Mouse (Mus musculus) Muller cell, postnatal 12 days (primary cell): ENCODE results near the gene Foxp1.

ENCODE experiments used
- DNase-seq: peaks from one replicate; pipeline ENCODE4 v3.0.0-alpha.2; 2015; ENCODE audit errors: inconsistent ontology term

The Foxp1 gene

DNA sequence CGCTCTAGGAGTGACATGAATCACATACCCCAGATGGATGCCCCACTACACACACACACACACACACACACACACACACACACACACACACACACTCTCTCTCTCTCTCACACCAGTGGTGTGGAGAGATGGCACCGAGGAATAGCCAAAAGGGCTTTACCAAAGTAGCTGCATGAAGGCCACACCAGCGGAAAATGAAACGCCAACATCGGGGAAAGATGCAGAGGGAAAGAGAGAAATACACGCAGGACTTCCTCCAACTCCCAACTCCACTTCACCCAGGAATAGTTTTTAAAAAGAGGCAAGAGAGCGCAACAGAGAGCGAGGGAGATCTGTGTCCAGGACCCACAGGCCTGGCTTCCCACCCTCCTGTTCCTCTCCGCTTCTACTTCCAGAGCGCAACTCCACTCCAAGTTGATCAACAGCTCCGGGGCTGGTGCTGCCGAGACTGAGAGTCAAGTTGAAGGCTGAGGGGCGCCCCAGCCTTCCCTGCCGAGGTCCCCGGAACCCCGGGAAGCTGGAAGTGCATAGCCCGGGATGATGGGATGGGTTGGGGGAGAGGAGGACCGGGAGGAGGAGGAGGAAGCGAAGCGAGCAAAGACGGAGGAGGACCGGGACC lies 494.9 kb downstream of the Foxp1 start:
- DNase-seq: no peak

DNA sequence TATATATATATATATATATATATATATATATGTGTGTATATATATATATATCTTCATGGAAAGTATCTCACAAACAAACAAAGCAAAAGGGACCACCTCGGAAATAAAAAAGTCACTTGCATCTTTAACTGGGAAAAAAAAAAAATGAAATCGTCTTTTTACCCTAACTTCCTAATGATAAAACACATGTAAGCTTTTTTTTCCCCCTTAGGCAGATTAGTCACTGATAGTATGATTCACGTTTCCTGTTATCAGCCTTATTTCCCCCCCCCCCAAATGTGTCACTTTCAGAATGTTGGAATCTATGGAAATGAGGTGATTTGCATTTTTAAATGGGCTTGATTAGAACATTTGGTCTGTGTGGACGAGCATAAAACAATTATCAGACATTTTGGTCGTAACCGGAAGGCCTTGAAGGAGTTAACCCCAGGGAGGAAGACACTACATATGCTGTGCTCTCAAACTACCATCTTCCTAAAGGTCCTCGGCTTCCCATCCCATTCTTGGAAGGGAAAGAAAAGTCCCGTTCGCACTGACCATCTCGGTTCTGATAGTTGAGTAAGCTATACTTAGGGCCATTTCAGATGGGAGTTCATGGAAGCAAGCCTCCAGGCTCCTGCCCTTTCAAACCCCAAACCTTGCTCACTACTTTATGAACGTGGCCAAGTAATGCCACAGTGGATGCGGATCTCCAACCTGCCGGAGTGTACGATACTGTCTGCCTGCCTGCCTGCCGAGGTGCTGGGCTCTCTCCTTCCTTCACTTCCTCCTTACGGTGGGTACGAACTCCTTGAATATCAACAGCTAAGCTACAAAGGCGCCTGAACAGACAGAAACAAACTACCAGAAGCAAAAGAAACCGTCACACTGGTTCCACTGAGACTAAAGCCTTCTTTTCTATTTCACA lies 495.6 kb downstream of the Foxp1 start:
- DNase-seq: peak; percentile 51

DNA sequence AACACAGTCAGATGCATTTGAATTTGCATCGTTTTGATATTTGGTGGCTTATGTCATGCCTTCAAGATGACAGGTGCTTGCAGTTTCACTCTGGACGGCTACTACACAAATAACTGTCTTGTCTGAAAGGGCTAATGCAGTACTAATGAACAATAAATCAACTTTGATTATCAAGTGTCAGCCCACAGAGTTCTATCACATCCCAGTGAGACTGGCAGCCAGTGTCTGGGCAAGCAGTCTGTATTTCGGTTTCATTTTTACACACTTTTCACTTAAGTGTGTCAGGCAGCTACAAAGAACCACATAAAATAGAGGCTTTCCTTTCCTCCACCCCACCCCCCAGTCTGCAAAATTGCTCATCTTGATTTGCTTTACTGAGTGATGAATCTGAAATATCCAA lies 496.5 kb downstream of the Foxp1 start:
- DNase-seq: no peak

DNA sequence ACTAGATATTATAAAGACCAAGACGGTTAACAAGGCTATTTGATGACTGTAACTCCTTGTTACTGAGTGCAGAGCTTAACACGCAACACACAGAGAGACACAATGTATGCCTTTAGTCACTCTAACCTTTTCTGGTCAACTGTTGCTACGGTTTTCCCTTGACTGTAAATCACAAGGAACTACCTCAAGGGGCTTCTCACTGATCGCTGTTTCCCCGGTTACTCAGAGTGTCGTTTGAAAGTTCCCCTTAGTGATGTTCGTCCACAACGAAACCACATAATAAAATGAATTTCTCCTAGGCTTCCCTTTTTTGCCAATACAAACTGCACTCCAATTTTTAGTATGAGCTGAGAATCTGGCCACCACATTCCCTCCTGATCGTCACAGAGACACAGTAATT lies 497.9 kb downstream of the Foxp1 start:
- no peak for DNase-seq

DNA sequence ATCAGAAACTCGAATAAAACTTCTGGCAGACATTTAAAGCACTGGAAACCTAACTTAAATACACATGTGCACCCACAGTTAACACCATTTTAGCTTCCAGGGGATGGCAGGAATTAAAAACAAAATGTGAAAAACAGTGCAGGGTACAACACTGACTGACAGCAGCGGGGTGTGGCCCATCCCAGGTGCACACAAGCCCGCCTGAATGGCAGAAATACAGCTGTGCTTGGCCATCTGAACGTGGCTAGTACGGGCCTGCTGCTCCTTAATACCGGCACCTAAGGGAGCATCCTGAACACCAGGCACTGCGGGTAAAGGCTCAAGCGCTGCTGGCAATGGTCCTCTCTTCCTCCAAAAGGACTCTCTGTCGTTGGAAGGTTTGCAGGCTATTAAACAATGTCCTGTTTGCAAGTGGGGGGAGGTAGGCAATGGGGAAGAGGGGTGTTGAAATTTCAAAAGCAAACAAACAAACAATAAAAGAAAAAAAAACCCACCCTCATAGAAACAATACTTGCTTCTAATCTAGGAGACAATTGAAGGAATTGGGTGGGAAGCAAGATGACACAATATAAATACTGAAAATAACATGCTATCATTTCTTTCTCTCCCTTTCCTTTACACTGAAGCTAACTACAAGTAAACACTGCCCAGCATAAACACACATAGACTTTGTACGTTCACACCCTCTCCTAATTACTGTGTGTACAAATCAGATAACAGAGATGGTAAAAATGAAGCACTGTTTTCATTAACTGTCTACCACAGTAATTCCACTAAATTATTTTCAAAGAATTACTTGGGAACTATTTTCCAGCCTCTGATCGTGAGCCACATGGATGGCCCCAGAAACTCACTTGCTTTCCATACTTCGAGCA lies 501.7 kb downstream of the Foxp1 start:
- no peak for DNase-seq

DNA sequence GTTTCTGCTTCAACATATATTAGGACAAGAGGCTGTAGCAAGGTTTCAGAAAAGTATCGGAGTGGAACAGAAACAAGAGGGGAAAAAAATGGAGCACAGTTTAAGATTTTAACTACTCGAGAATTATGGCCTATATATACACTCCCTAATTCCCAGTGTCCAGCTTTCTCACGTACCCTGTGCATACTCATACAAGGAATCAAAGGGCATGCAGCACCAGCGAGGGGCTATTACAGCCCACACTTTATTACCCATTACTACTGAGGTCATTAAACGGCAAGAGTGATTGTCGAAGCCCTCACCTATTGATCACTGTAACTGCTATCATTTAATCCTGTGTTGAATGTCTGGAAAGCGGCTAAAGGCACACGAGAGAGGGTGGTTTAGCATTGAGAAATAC lies 502.8 kb downstream of the Foxp1 start:
- no peak for DNase-seq

DNA sequence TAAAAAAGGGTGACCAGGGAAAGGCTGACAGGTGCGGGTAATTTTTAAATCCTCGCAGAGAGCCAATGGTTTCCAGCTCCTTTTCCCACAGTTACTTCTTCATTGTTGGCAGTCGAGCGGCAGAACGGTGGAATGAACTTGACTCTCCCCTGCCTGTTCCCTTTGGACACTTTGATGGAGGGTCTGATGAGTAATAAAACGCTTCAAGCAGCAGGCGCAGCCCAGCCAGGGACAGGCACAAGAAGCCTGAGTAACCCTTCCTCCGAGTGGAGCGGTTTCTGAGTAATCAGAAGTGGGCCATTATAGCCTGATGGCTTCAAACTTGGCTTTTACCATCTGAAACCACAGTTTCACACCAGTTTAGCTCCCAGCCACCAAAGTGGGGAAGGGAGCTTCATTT lies 503.3 kb downstream of the Foxp1 start:
- no peak for DNase-seq

DNA sequence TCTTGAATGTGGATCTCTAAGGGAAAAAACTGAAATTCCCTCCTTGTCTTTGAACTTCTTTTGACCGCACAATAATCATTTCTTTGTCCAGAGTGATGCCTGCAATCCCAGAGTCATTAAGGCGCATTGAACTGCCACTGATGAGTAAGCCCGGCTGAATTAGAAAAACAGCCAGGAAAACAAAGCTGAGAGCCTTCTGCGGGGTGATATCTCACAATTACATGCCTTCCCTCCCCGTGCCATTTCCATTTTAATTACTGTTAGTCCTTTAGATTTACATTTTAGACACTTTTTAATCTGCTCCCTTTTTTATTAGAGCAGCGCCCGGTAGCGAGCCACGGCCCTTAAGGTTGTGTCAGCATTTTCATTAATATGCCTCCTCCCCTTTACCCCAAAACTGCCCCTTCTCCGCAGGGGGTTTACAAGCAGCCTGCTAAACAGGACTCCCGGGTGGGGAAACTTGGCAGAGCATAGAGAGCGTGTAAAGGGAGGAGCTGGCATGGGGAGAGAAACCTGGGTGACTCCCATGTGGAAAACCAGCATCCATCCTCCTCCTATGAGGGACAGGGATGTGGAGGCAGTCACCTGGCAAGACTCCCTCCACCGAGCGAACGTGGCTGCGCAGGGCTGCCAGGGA lies 508.5 kb downstream of the Foxp1 start:
- DNase-seq: peak; percentile 78

DNA sequence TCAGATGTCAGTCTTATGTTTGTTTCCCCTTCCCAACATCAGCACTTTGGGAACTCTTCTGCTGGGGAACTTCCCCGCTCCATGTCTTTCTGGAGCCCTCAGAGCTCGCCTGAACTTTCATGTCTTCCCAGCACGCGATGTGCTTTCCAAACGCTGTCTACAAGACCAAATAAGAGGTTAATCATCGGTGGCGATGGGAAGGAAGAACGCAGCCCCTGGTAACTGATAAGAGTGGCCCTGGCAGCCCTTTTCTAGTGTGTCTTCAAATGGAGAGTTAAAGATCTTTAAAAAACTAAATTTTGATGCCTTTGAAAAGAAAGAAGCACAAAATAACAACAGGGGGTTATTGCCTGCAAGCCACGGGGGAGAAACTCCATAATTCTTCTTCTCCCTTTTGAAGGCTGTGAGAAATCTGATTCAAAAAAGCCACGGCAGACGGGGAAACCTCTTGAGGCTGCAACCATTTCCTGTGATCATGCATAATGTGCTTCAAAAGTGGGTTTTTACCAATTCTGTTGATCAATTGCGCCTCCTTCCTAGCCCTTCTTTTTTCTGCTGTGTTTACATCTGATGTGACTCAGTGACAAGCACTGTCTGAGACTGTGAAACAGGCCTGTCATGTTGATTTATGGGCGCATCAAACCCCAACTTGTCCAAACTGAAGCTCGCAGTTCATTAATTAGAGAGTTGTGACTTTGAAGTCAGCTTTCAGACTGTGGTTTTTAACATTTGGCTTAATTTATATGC lies 509.2 kb downstream of the Foxp1 start:
- no peak for DNase-seq

DNA sequence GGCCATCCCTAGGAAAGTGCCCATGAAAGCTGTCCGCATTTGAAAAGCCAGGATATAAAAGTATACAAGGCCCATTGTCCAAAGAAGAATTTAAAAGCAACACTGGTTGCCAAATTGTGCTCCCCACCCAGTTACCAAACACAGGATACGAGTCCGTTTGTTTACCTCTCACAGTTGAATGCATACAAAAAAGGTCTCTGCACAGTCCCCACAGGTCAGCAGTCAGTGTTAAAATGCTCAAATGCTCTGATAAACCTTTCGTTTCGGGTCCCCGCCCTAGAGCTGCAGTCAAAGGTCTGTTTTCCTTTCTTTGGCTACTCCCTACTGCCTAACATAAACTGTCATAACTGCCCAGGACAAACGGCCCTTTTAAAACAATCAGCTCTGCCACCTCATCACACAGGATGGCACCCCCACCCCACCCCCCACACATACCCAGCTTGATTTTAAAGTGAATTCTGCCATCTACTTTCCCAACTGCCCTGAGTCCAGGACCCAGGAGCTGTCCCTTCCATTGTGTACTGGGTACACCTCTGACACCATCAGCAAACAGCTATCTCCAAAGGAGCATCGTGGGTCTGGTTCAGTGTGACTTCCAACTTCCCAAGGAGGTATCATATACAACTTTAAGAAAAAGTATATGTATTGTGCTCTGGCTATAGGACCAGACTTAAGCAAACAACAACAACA lies 510.5 kb downstream of the Foxp1 start:
- DNase-seq: no peak

DNA sequence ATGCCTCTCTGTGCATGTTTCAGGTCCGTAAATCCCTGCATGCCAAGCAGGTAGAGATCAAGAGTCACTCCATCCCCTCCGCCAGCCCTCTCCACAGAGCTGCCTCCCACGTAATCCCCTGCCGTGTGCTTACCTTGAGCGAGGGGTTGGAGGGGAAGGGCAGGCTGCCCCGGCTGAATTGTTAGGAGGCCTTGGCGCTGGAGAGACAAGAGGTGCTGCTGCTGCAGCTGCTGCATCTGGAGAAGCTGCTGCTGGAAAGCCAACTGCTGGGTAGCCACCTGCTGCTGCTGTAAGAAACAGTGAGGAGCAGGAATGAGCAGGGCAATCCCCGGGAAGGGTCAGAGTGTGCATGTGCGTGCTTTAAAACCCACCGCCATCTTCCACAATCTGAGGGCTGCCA lies 512.8 kb downstream of the Foxp1 start:
- DNase-seq: no peak

DNA sequence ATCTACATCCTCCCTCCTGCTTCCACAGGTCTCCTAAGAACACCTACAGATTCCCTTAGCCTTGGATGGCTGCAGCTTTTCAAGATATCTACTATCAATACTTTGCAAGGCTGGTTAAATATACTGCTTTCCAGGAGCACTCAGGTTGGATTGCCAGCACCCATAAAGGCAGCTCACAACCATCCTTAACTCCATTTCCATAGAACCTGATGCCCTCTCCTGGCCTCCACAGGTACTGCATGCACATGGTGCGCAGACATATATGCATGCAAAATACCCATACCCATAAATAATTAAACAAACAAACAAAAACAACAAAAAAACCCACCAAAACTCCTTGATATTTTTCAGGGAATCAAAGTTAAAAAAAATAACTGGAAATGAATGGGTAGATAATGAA lies 514.0 kb downstream of the Foxp1 start:
- DNase-seq: no peak

DNA sequence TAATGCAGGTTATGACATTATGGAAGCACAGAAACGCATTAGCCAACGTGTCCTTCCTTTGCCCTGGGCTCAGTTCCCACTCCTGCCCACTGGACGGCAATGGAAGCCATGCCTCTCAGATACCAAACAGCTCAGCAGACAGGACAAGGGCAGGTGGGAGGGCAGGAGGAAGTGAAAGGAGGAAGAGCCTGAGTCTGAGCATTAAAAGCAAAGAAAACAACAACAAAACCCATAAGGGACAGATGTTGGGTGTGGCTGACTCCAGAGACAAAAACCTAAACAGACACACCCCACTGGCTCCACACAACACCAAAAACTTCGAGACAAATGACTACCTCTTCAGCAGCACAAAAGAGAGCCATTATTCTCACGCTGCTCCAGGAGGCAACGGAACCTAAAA lies 515.0 kb downstream of the Foxp1 start:
- no peak for DNase-seq

DNA sequence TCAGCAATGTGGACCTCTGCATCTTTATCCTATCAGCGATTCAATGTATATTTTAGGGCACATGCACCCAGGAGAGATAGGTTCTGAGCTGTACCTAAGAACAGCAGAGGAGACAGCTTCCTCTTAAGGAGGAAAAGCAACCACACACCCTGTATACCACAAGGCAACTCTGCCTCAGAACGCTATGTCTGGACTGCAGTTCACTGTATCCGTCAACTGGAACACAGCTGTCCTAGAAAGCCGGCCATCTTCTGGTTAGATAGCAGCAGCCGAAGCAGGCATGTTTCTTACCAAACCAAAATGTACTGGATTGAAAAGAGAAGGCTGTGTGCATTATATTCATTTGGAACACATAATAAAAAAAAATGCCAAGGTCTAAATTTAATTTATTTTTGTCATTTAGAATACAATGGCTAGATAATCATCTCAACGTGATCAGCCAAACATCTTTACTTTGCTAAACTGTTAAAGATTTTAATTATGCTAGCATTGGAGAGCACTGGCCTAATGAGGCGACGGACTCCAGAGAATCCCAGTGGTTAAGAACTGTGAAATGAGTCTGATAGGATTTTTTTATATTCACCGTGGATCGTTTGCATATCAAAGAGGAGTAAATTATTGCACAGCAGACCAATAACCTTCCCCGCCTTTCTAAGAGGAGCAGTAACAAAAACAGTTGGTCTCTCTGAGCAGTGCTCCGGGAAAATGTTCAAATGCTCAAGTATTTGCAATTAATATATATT lies 518.1 kb downstream of the Foxp1 start:
- DNase-seq: no peak

DNA sequence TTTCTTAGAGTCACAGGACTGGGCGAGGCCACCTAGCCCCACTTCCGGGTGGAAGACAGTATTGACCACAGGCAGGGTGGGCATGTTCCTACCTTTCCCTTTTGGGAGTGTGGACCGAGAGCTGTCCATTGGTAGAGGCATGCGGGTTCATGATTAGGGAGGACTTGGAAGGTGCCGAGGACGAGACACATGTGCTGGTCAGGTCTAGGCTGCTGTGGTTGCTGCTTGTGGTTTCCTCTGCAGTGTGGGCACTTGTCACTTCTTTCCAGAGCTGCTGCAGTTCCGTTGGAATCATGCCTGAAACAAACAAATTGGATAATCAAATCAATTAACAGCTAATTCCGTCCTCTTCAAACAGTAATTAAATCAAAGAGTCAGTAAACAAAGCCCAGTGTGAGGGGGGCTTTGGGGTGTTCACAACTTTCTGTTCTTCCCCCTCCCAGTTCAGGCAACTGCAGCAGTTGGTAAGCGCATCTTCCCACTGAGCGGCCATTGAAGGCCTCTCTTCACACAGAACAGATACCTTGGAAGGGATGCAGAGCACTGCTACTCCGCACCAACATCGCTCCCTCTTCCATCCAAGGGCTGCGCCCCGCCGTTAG lies 519.3 kb downstream of the Foxp1 start:
- DNase-seq: no peak

DNA sequence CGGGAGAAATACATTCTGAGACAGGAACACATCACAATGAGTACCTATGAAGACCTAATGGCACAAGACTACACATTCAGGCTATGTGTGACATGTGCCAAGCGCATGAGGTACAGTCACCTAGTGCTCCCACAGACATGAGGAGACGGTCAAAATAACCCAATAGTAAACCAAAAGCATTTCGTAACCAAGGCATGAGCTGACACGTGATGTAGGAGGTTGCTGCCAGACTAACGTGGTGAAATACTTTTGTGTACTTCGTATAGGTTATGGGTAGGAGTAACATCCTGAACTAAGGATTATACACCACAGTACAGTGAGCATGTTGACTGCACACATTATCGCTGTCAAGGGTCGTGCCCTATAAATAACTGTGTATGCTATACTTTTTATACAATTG lies 520.9 kb downstream of the Foxp1 start:
- DNase-seq: no peak

DNA sequence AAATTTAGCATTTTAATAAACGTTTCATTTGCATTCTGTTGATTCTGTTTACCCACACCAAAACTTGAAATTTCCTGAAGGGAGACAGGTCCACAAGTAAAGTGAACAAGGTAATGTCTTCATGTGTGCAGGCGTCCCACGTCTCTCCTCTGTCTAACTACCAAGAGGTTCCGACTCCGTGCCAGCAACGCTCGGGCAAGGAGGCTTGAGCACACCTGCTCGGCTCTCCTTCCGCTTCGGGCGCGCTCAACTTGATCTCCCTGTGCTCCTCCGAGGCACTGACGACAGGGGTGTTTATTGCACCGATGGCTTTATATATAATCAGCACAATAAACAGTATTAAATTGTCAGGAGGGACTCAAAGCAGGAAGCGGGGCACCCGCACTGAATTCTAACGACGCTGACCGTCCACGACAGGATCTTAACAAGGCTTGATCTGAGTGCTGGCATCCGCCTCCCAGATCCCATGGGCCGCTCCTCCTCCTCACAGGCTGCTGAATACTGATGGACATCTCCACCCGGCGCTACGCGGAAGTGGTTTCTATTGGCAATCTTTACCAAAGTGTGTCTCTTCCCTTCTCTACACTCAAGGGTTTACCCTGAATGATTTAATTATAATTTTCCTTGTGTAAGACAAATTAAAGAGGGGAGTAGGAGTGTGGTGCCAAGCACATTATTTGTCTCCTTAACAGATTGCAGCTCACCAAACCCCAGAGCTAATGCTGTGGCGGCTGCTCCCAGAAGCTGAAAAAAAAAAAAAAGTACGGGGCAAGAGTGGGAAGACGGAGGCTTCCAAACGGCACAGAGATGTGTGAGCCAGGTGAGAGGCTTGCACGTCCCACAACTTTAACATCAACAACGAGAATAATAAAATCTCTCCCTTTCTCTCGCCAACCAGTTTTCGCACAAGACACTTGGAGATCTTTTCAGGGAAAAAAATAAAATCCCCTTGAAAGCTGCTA lies 523.3 kb downstream of the Foxp1 start:
- DNase-seq: no peak

DNA sequence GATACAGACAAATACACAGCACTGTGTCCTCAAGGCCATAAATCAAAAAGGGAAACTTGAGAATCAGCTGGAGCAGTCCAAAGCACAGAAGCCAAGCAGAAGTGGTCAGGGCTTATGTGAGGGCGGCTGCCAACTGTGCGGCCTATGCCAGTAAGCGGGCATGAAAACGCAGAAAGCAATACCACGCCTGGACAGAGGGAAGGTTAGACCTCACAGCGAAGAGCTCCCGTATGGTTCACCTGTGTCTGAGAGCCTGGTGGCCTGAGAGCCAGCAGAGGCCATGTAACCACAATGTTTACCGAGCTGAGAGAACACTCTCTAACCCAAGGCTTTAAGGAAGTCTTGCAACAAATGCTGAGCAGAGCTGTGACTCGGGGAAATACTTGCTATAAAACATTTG lies 524.8 kb downstream of the Foxp1 start:
- DNase-seq: no peak
